Mouse (Mus musculus): ENCODE data around the gene Cacna2d1.
A peak's percentile ranks its signal among the peaks of the same experiment; 100 is the strongest.

Cacna2d1 gene

DNA sequence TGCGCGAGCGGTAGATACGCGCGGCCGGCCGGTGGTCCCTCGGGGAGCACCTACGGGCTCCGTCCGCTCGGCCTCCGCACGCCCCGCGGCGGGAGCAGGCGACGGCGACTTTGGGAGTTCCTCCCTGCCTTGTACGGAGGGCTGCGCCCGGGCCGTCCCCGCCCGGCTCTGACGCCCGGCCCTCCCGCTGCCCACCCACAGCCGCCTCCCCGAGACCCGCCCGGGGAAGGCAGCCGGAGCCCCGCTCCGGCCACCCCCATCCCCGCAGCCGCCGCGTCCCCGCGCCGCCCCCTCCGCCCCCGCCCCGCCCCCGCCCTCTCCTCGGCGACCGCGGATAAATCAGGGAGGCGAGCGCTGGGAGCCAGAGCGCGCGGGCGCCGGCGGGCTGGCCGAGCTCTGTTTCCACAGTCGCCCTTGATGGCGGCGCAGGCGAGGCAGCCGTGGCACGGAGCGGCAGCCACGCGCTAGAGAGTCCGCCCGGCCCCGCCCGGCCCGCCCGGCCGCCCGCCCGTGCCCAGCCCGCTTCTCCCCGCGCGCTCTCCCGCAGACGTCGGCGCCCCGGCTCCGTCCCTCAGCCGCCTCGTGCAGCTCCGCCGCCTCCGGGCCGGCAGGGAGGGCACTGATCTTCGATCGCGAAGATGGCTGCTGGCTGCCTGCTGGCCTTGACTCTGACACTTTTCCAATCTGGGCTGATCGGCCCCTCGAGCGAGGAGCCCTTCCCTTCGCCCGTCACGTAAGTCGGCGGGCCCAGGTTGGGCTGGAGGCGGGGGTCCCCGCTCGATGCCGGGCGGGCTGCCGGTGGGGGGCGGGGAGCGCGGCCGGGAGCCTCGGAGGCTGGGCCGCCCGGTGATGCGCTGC is at the start of gene Cacna2d1:
TSS of gene Cacna2d1 (plus strand) at position 316 of the 858 bp plus-strand sequence.
- DNase-seq: peak; percentile 62

- DNase-seq: no peak
These were observed 39.4 kb upstream of the Cacna2d1 start for GRCm38 (mm10) chr5:15895098-15895497.

DNA sequence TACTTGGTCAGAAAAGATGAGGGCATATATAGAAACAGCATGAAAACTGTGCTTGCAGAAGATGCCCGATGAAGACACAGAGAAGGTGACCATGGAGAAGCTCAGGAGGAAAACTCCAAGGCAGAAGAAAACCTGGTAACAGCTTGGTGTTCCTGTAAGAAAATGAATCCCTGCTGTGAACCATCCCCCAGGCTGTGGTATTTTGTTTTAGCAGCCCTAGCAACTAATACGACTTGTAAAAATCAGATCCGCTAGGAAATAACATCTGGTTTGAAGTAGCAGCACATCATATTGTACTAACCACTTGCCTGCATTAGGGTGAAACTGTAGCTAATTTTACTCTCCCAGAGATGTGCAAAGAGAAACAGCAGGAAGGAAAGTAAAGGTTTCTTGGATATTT is 37.8 kb upstream of the Cacna2d1 start:
- DNase-seq: no peak

GRCm38 (mm10) chr5:15906446-15906845 is 28.0 kb upstream of the Cacna2d1 start:
- no peak for DNase-seq

DNA sequence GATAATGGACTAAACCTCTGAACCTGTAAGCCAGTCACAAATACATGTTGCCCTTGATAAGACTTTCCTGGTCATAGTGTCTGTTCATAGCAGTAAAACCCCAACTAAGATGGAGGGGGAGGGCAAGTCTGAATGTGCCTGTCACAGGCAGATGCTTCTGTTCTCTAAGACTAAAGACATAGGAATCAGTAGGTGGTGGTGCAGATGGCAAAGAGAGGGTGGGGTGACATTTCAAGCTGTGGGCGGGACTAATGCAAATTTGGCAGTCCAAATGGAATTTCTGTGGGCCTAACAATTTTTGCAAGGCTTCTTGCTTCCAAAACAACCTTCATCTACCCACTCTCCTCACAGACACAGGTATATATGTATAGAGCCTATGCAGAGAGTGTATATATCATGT is 19.6 kb upstream of the Cacna2d1 start:
- DNase-seq: no peak

GRCm38 (mm10) chr5:15928506-15928905 is 6.0 kb upstream of the Cacna2d1 start:
- DNase-seq: no peak

DNA sequence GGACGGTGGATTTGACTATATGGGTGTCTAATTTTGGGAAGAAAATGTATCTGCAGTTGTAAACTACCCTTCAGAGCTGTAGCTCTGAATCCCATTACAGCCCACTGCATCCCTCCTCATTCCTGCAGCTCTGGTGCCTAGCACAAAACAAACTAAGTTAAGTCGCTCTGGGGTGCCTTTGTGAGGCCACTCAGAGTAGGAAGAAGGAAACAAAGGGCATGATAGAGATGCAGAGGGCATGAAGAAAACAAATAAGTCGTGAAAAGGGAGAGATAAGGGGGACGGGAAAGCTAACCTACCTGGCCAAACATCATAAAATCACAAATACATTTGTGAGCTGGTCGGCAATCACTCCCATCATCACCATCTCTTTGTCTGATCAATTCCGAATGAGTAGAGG is 1.5 kb upstream of the Cacna2d1 start:
- no peak for DNase-seq

- peak; percentile 7 for DNase-seq
These were observed 713 bp upstream of the Cacna2d1 start for GRCm38 (mm10) chr5:15933581-15934375.

DNA sequence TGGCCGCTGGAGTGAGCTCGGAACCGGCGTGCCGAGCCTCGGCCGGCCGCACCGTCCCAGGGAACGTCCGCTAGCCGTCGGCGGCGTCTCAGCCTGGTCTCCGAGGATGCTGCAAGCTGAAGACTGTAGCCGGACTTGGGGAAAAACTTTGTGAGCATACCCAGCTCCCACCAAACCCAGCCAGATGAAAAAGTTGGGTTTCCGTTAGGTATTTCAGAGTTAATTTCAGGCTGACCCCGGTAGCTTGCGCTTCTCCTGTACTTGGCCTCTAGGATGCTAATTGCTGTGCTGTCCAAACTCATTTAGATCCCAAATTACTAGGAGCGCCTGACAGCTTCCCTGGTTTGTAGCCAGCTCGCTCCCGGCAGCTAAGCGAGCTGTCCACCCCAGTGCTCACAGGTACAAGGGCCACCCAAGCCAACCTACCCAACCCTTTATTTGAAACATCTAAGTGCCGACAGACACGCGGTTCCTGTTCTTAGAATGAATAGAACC is 790 bp downstream of the Cacna2d1 start:
- DNase-seq: no peak

DNA sequence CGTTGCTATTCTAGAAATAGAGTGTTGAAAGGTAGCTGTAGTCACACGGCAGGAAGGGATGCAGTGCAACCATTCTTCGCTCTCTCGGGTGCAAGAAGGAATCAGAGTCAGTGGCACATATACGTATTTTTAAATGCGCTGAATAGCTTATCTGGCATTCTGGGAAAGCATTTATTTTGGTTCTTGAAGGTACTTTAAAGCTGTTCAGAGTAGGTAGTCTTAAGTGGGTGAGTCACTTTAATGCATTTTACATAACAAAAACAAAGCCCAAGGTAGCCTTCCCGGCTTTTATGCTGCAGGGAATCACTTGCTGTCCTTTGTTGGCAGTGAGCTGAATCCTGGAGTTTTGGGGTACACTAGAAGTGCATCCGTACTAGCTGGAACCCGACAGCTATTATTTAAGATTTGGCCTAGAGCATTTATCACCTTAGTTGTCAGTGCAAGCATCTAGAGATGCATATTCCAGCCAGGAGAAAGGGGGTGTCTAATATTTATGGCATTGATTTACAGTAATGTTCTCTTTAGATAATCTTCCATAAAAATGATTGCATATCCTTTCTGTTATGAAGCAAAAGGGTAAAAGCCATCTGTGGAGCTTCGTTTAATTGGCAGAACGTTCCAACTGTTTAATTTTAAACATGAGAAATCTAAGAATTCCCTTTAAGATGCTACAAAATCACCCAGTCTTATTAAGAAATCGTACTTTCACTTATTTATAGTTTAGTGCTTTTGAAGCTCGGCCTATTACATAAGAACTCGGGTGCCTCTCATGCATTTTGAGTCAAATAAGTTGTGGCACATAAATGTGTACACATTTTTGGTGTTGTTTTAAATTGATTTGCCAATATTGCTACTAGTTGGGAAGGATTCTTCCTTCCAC is 1.6 kb downstream of the Cacna2d1 start:
- DNase-seq: no peak

DNA sequence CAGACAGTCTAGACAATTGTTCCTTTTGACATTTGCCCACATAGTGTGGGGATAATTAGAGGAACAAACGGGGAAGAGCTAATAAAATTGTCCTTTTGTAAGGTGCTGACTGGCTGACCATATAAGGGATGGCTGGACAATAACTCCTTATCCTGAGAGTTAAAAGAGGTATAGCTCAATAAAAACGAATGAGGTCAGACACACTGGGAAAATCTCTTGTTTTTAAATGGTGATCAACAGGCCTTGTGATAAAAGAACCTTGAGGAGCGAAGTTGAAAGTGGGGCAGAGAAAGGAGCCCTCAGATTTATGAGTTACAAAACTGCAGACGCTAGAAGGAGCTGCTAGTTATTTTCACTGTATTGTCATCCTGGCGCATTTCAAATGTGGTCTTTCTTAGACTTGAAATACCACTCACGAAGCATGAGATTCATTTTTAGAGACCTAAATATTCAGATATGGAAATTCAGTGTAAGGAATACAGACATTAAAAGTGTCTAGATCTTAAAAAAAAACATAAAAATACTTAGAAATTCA is 6.8 kb downstream of the Cacna2d1 start:
- DNase-seq: no peak

- no peak for DNase-seq
These were observed 7.6 kb downstream of the Cacna2d1 start for GRCm38 (mm10) chr5:15942051-15942450.

GRCm38 (mm10) chr5:15948290-15949037 is 14.0 kb downstream of the Cacna2d1 start:
- DNase-seq: no peak

DNA sequence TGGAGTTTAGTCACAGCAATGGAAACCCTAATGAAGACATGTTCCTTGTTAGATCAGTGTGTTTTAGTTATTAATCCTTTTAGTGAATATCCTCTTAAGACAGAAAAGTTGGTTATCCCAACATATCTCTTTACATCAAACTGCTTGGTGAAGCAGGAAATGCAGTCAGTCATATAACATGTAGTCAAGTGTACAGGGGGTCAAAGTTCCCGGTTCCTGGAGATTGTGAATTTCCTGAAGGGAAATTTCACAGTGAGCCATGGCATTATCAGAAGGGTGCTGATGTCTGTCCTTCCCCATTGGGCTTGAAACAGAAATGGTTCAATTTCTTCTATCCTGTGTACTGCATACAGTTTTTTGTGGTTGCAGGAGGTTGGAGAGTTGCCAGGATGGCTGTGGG is 25.3 kb downstream of the Cacna2d1 start:
- DNase-seq: no peak

DNA sequence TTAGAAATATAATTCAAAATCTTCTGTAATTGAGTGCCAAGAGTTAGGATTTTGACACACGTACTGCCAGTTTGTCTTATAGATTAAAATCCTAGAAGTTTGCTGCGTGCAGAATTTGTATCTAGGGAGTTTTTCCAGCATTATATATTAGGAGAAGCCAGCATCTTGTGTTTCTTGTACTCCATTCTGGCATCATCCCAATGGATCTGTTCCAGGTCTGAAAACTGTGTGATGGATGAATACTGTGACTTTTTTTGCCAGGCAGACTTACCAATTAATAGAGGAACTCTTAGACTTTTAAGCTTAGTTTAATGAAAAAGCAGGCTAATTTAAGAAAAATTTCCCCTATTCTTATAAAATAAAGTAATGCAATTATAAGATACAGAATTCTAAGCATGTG is 27.4 kb downstream of the Cacna2d1 start:
- peak; percentile 16 for DNase-seq

DNA sequence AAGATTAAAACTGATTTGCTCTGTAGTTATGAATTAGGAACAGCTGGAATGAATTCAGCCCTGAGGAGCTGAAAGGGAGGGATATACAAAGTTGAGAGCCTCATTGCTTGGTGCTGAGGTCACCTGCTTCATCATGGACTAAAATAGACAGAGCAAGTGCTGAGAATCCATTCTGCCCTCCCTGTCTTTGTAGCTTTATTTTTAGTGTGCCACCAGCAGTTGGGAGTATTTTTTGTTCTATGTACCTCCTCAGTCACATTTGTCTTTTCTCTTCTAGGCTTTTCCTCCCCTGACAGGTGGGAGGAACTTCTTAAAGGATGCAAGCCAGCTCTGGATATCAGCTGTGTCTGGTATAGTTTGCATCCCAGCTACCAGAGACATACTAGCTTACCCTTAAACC is 32.4 kb downstream of the Cacna2d1 start:
- DNase-seq: no peak

DNA sequence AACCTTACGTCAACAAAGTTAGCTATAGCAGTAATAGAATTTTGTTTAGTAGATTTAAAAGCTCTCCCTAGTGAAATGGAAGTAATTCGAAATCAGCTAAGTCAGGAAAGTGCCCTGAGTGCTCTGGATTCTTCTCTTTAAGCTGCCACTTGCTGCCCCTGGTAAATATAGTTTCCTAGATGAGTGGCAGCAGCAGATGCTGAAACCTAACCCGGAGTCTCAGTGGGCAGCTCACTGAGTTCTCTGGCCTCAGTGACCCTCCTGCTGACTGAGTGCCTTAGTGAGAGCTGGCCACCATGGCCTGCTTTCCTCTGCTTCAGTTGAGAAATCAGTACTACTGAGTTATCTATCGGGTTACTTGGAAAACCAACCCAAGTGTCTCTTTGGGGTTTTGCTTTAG is 37.3 kb downstream of the Cacna2d1 start:
- no peak for DNase-seq

DNA sequence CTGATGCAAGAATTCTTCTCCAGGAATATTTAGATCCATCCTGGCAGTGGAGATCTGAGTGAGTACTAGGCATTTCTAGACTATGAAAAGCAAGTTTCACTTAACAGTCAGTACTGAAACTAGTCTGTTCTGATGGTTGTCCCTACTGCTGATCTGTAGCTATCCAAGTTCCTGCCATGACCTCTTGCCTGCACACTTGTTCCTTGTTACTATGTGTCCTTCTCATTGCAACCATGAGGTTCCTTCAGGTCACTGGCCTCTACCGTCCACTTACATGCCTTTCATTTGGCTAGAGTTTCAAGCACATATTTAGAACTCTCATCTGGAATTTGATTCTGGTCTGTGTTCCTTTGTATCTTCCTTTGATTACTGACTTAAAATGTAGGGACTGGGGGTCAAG is 37.9 kb downstream of the Cacna2d1 start:
- no peak for DNase-seq

- no peak for DNase-seq
These were observed 40.2 kb downstream of the Cacna2d1 start for GRCm38 (mm10) chr5:15974652-15975051.

DNA sequence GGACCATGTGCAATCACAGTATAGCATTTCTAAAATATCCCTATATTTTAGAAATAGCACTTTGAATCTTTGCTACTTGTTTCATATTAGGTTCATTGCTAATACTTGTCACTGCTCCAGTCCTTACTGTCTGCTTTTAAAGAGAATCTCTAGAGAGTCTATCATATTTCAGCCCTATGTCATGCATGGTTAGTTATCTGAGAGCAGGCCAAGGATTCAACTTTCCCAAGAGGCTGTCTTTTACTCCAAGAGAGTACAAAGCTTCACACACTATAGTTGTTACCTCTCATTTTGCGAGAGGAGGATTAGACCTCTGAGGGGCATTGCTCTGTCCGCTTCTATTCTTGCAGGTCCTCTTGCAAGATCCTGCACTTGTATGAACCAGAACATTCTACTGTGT is 44.7 kb downstream of the Cacna2d1 start:
- DNase-seq: no peak

- DNase-seq: no peak
These were observed 48.1 kb downstream of the Cacna2d1 start for GRCm38 (mm10) chr5:15982573-15982972.

GRCm38 (mm10) chr5:15983354-15983753 is 48.9 kb downstream of the Cacna2d1 start:
- no peak for DNase-seq
